In genomic region chr16:60815628-60816414, GRCm38 (mm10) we compare ENCODE assay signal across 17 mouse cellular contexts.
DNase-seq lines count a peak whose midpoint lies in the region; ATAC-seq lines count a peak whose summit lies in the region.
"Had no signal": no experiment of that assay in that cellular context is flagged by ENCODE, and none has a peak within 500 bp of the region (broad histone marks: within the 10 kb centered on the region; RNA-seq: fewer than 3 reads in every experiment).

No protein-coding gene starts in this region.

- DNase-seq in left cerebral cortex, adult 11 months (ENCODE audit: low spot score): peak; percentile 15
- no peak for DNase-seq in left cerebral cortex, postnatal 36 days (ENCODE audit: low spot score in 2 of 2)
- peak; percentile 25 for DNase-seq in forebrain, embryonic 14.5 days (ENCODE audit: low spot score)
- DNase-seq in gastrocnemius, postnatal 14 days: no peak
- no peak for DNase-seq in thymus, adult 18-20 months
- DNase-seq in testis, postnatal 10 days (ENCODE audit: low spot score): no peak
- DNase-seq: cerebellum, adult 18-20 months; gastrocnemius, postnatal 25 days; lung, postnatal 36 days; right cerebral cortex, postnatal 4 days; thymus, postnatal 36 days had no signal

- no peak overlapping the region for H3K9ac ChIP-seq in forebrain, embryonic 14.5 days (ENCODE audit: low read length)
- H3K9ac ChIP-seq in hindbrain, embryonic 12.5 days: no peak overlapping the region
- no peak overlapping the region for H3K9ac ChIP-seq in midbrain, embryonic 16.5 days (ENCODE audit: low read depth, low read length)
- H3K9ac ChIP-seq: kidney, embryonic 15.5 days; limb, embryonic 13.5 days had no signal

- H3K27ac ChIP-seq in forebrain, embryonic 14.5 days (ENCODE audit: low read depth, low read length): no peak overlapping the region
- no peak overlapping the region for H3K27ac ChIP-seq in hindbrain, embryonic 12.5 days
- no peak overlapping the region for H3K27ac ChIP-seq in midbrain, embryonic 16.5 days (ENCODE audit: low read length)
- H3K27ac ChIP-seq: kidney, embryonic 15.5 days; limb, embryonic 13.5 days had no signal

- no peaks in the 10 kb centered on the region for H3K9me3 ChIP-seq in forebrain, embryonic 14.5 days (replicated peaks; ENCODE audit: control insufficient read depth, low read length)
- no peaks in the 10 kb centered on the region for H3K9me3 ChIP-seq in hindbrain, embryonic 12.5 days (replicated peaks)
- no peaks in the 10 kb centered on the region for H3K9me3 ChIP-seq in midbrain, embryonic 16.5 days (replicated peaks; ENCODE audit: control insufficient read depth, low read length, poor library complexity, severe bottlenecking)
- H3K9me3 ChIP-seq: kidney, embryonic 15.5 days; limb, embryonic 13.5 days had no signal

- H3K4me1 ChIP-seq in forebrain, embryonic 14.5 days (ENCODE audit: control insufficient read depth, insufficient read depth, low read length): no peaks in the 10 kb centered on the region
- 0 out of 2 replicates have a peak, but pooled peaks cover 2% of the 10 kb centered on the region for H3K4me1 ChIP-seq in hindbrain, embryonic 12.5 days
- peaks cover 7% of the 10 kb centered on the region; the same call in 1 of the 2 replicates for H3K4me1 ChIP-seq in midbrain, embryonic 16.5 days (ENCODE audit: control insufficient read depth, insufficient read depth, low read length)
- H3K4me1 ChIP-seq: kidney, embryonic 15.5 days; limb, embryonic 13.5 days had no signal

- H3K27me3 ChIP-seq in forebrain, embryonic 14.5 days (replicated peaks; ENCODE audit: control insufficient read depth, insufficient read depth, low read length): no peaks in the 10 kb centered on the region
- H3K27me3 ChIP-seq in hindbrain, embryonic 12.5 days: no peaks in the 10 kb centered on the region
- no peaks in the 10 kb centered on the region for H3K27me3 ChIP-seq in midbrain, embryonic 16.5 days (ENCODE audit: control insufficient read depth, insufficient read depth, low read depth, low read length)
- H3K27me3 ChIP-seq: kidney, embryonic 15.5 days; limb, embryonic 13.5 days had no signal

- intact Hi-C loops in left cerebral cortex, postnatal 36 days (cut with DNase I): no loop called here
- intact Hi-C loops in gastrocnemius, postnatal 14 days (cut with DNase I; ENCODE audit: low total_unique reads): no loop called here

- 60% methylated on average over 5 of the region's 5 CpGs for WGBS in forebrain, embryonic 14.5 days
- WGBS in hindbrain, embryonic 12.5 days: 42% methylated on average over 5 of the region's 5 CpGs
- WGBS in midbrain, embryonic 16.5 days: 32% methylated on average over 5 of the region's 5 CpGs

- no peak overlapping the region for H3K4me3 ChIP-seq in forebrain, embryonic 14.5 days (ENCODE audit: low read depth, low read length)
- no peak overlapping the region for H3K4me3 ChIP-seq in hindbrain, embryonic 12.5 days
- H3K4me3 ChIP-seq in midbrain, embryonic 16.5 days (ENCODE audit: low read depth, low read length): no peak overlapping the region
- H3K4me3 ChIP-seq: kidney, embryonic 15.5 days; limb, embryonic 13.5 days had no signal

- no peaks in the 10 kb centered on the region for H3K36me3 ChIP-seq in forebrain, embryonic 14.5 days (ENCODE audit: control insufficient read depth, insufficient read depth, low read length)
- H3K36me3 ChIP-seq in hindbrain, embryonic 12.5 days: no peaks in the 10 kb centered on the region
- no peaks in the 10 kb centered on the region for H3K36me3 ChIP-seq in midbrain, embryonic 16.5 days (ENCODE audit: control insufficient read depth, insufficient read depth, low read length)
- H3K36me3 ChIP-seq: kidney, embryonic 15.5 days; limb, embryonic 13.5 days had no signal

- H3K4me2 ChIP-seq in forebrain, embryonic 14.5 days (ENCODE audit: low read length): no peak overlapping the region
- no peak overlapping the region for H3K4me2 ChIP-seq in hindbrain, embryonic 12.5 days (replicated peaks)
- no peak overlapping the region for H3K4me2 ChIP-seq in midbrain, embryonic 16.5 days (ENCODE audit: low read length)
- H3K4me2 ChIP-seq: heart, embryonic 11.5 days; kidney, embryonic 15.5 days; limb, embryonic 13.5 days had no signal

- peak; percentile 42; the same call in 1 of the 2 replicates for ATAC-seq in forebrain, embryonic 14.5 days
- ATAC-seq in hindbrain, embryonic 12.5 days (ENCODE audit: low FRiP score): peak; percentile 71
- peak; percentile 92 for ATAC-seq in midbrain, embryonic 16.5 days
- ATAC-seq: CD4-positive, CD25-positive, alpha-beta regulatory T cell, adult 4 months had no signal

Comparison
In these comparisons a context has a peak if more than half of its experiments do, and no peak if none do; other contexts are left out.
1. DNase-seq: peak in left cerebral cortex, adult 11 months (single experiment) and forebrain, embryonic 14.5 days (single experiment); none in left cerebral cortex, postnatal 36 days (0 of 2), gastrocnemius, postnatal 14 days (single experiment), thymus, adult 18-20 months (0 of 2) and testis, postnatal 10 days (single experiment).
2. ATAC-seq: peak in every context shown above with its lines; median percentile 92 in midbrain, embryonic 16.5 days; 71 in hindbrain, embryonic 12.5 days; 42 in forebrain, embryonic 14.5 days.